Mouse (Mus musculus) limb, embryonic 14.5 days (tissue): Measurements from ENCODE around the gene Prg3. TPM values are rescaled to one million over a fixed set of nuclear protein-coding genes. Genes with fewer than 3 reads are reported as not detected.

Experiments used
- ATAC-seq: fragments of 200-750 bp; cut with Nextera tagmentation; 2 replicates; pipeline ENCODE4 v1.8.0; 2017; ENCODE audit warnings: low read depth, moderate number of reproducible peaks, moderate TSS enrichment; ENCODE audit not compliant: low FRiP score
- DNase-seq: peaks from one replicate; pipeline ENCODE4 v3.0.0-alpha.2; 2015; ENCODE audit warnings: low spot score
- H3K27ac ChIP-seq: fragments of 300-500 bp; sonication (generic); replicated peaks from 2 replicates; pipeline ENCODE4 v1.5.1; 2014; ENCODE audit warnings: low read depth, mild to moderate bottlenecking, low read length, moderate library complexity, mixed read lengths
- H3K27me3 ChIP-seq: fragments of 300-500 bp; sonication (generic); 2 replicates; pipeline ENCODE4 v1.6.1; 2014; ENCODE audit warnings: low read length, mixed read lengths; ENCODE audit not compliant: control insufficient read depth, insufficient read depth
- H3K36me3 ChIP-seq: fragments of 300-500 bp; sonication (generic); 2 replicates; pipeline ENCODE4 v1.6.1; 2014; ENCODE audit warnings: mild to moderate bottlenecking, low read length, moderate library complexity, mixed read lengths; ENCODE audit not compliant: control insufficient read depth, insufficient read depth
- H3K4me1 ChIP-seq: fragments of 300-500 bp; sonication (generic); 2 replicates; pipeline ENCODE4 v1.6.1; 2014; ENCODE audit warnings: antibody characterized with exemption, low read length, mixed read lengths; ENCODE audit not compliant: control insufficient read depth, insufficient read depth
- H3K4me2 ChIP-seq: fragments of 300-500 bp; sonication (generic); replicated peaks from 2 replicates; pipeline ENCODE4 v1.6.1; 2014; ENCODE audit warnings: low read depth, mild to moderate bottlenecking, low read length, moderate library complexity; ENCODE audit not compliant: severe bottlenecking
- H3K4me3 ChIP-seq: fragments of 300-500 bp; sonication (generic); replicated peaks from 2 replicates; pipeline ENCODE4 v1.5.1; 2014; ENCODE audit warnings: low read length
- H3K9ac ChIP-seq: fragments of 300-500 bp; sonication (generic); 2 replicates; pipeline ENCODE4 v1.6.1; 2014; ENCODE audit warnings: mild to moderate bottlenecking, low read depth, low read length, moderate library complexity; ENCODE audit not compliant: severe bottlenecking
- H3K9me3 ChIP-seq: fragments of 300-500 bp; sonication (generic); 2 replicates; pipeline ENCODE4 v1.6.1; 2016; ENCODE audit warnings: low read length; ENCODE audit not compliant: control insufficient read depth
- POLR2A ChIP-seq: fragments of 200-500 bp; IDR thresholded peaks from 2 replicates; pipeline ENCODE4 v1.8.0; 2012; ENCODE audit warnings: inconsistent platforms, mild to moderate bottlenecking, moderate library complexity, borderline replicate concordance; ENCODE audit not compliant: insufficient read depth, insufficient read length; ENCODE audit errors: extremely low read depth
- WGBS: fragments of 180-500 bp; shearing (Covaris S2); extraction: QIAGEN DNeasy Blood & Tissue Kit; methylation state at CpG from one replicate; pipeline ENCODE4 v1.1.7; 2014; 5-methylcytosine and 5-hydroxymethylcytosine counted together
- polyA plus RNA-seq, 2 experiments: library from polyadenylated mRNA; depleted of rRNA in 1 of 2; stranded (reverse) in 1 of 2; unstranded in 1 of 2; fragments of >200 nt; fragmentation: Nextera tagmentation in 1 of 2; extraction: Ambion mirVana in 1 of 2; gene quantifications; 2 replicates each; pipeline versions ENCODE4 v1.2.1 to v1.2.3; 2012 to 2014

Gene Prg3
- polyA plus RNA-seq, 2 experiments: not detected

GRCm38 (mm10) chr2:85014588-85014982 is 26.6 kb downstream of the Prg3 start:
- H3K4me3 ChIP-seq: no peak overlapping the region
- H3K36me3 ChIP-seq: no peaks in the 10 kb centered on the region
- H3K27me3 ChIP-seq: no peaks in the 10 kb centered on the region
- TF ChIP-seq POLR2A: no peak
- peaks cover 5% of the 10 kb centered on the region for H3K4me1 ChIP-seq
- H3K27ac ChIP-seq: no peak overlapping the region
- DNase-seq: no peak
- no peak for ATAC-seq
- WGBS: 15% methylated on average over 3 of the region's 3 CpGs
- no peak overlapping the region for H3K9ac ChIP-seq
- H3K4me2 ChIP-seq: no peak overlapping the region
- H3K9me3 ChIP-seq: no peaks in the 10 kb centered on the region

GRCm38 (mm10) chr2:85022043-85022442 is 34.0 kb downstream of the Prg3 start:
- no peak for DNase-seq
- no peaks in the 10 kb centered on the region for H3K4me1 ChIP-seq
- H3K27me3 ChIP-seq: no peaks in the 10 kb centered on the region
- H3K36me3 ChIP-seq: no peaks in the 10 kb centered on the region
- no peak overlapping the region for H3K9ac ChIP-seq
- no peak overlapping the region for H3K27ac ChIP-seq
- no peak overlapping the region for H3K4me2 ChIP-seq
- H3K4me3 ChIP-seq: no peak overlapping the region
- H3K9me3 ChIP-seq: no peaks in the 10 kb centered on the region
- ATAC-seq: no peak
- WGBS: 17% methylated on average over 4 of the region's 4 CpGs
- TF ChIP-seq POLR2A: no peak

- no peak overlapping the region for H3K4me2 ChIP-seq
- no peaks in the 10 kb centered on the region for H3K27me3 ChIP-seq
- no peak for ATAC-seq
- 81% methylated on average over 3 of the region's 3 CpGs for WGBS
- no peaks in the 10 kb centered on the region for H3K4me1 ChIP-seq
- no peaks in the 10 kb centered on the region for H3K36me3 ChIP-seq
- H3K27ac ChIP-seq: no peak overlapping the region
- TF ChIP-seq POLR2A: no peak
- no peaks in the 10 kb centered on the region for H3K9me3 ChIP-seq
- DNase-seq: no peak
- H3K4me3 ChIP-seq: no peak overlapping the region
- no peak overlapping the region for H3K9ac ChIP-seq
Measured at GRCm38 (mm10) chr2:85026178-85026577, 38.2 kb downstream of the Prg3 start.

GRCm38 (mm10) chr2:85027281-85027680 is 39.3 kb downstream of the Prg3 start:
- no peak overlapping the region for H3K27ac ChIP-seq
- WGBS: 71% methylated on average over 5 of the region's 5 CpGs
- H3K27me3 ChIP-seq: no peaks in the 10 kb centered on the region
- TF ChIP-seq POLR2A: no peak
- no peaks in the 10 kb centered on the region for H3K4me1 ChIP-seq
- H3K9me3 ChIP-seq: no peaks in the 10 kb centered on the region
- ATAC-seq: no peak
- H3K36me3 ChIP-seq: no peaks in the 10 kb centered on the region
- H3K9ac ChIP-seq: no peak overlapping the region
- no peak for DNase-seq
- H3K4me3 ChIP-seq: no peak overlapping the region
- no peak overlapping the region for H3K4me2 ChIP-seq

GRCm38 (mm10) chr2:85029897-85030296 is 41.9 kb downstream of the Prg3 start:
- TF ChIP-seq POLR2A: no peak
- WGBS: 27% methylated on average over 6 of the region's 6 CpGs
- ATAC-seq: no peak

GRCm38 (mm10) chr2:85030989-85031388 is 43.0 kb downstream of the Prg3 start:
- H3K4me3 ChIP-seq: no peak overlapping the region
- no peak overlapping the region for H3K4me2 ChIP-seq
- DNase-seq: no peak
- no peaks in the 10 kb centered on the region for H3K27me3 ChIP-seq
- no peak overlapping the region for H3K27ac ChIP-seq
- 58% methylated on average over 6 of the region's 6 CpGs for WGBS
- no peaks in the 10 kb centered on the region for H3K9me3 ChIP-seq
- no peak overlapping the region for H3K9ac ChIP-seq
- H3K4me1 ChIP-seq: no peaks in the 10 kb centered on the region
- H3K36me3 ChIP-seq: no peaks in the 10 kb centered on the region
- no peak for ATAC-seq
- TF ChIP-seq POLR2A: no peak

More at GRCm38 (mm10) chr2:85029897-85030296, 41.9 kb downstream of the Prg3 start:
- no peaks in the 10 kb centered on the region for H3K9me3 ChIP-seq
- no peaks in the 10 kb centered on the region for H3K36me3 ChIP-seq
- no peaks in the 10 kb centered on the region for H3K4me1 ChIP-seq
- H3K27ac ChIP-seq: no peak overlapping the region
- no peaks in the 10 kb centered on the region for H3K27me3 ChIP-seq
- DNase-seq: no peak
- no peak overlapping the region for H3K4me2 ChIP-seq
- no peak overlapping the region for H3K4me3 ChIP-seq
- no peak overlapping the region for H3K9ac ChIP-seq
